Mouse (Mus musculus) left cerebral cortex, adult 2 months (tissue): ENCODE measurements at regions not wholly inside any gene's neighbourhood (a gene's known extent, or its start where the extent isn't known, plus 50 kb on each side); places are given as distances from the start of the nearest gene placed in this dataset.
A peak's percentile ranks its signal among the peaks of the same experiment; 100 is the strongest.

Experiments
- DNase-seq, 2 experiments: peaks; one replicate each; pipeline ENCODE4 v3.0.0; 2021 to 2022; ENCODE audit warnings: low spot score in 2 of 2, mixed read lengths in 1 of 2; ENCODE audit errors: extremely low spot score in 1 of 2
- H3K27ac ChIP-seq: fragments of 200-600 bp; 2 replicates; pipeline ENCODE4 v1.8.1; 2022
- H3K4me3 ChIP-seq: fragments of 200-600 bp; 2 replicates; pipeline ENCODE4 v1.8.1; 2022
- CTCF ChIP-seq: fragments of 200-600 bp; IDR thresholded peaks from 2 replicates; pipeline ENCODE4 v1.8.1; 2022; ENCODE audit warnings: antibody characterized with exemption, mild to moderate bottlenecking, moderate library complexity
- intact Hi-C: fragments of 180-260 bp; cut with DNase I; formaldehyde crosslinking; loops from one replicate; pipeline ENCODE4 v1.15.1; 2025

DNA sequence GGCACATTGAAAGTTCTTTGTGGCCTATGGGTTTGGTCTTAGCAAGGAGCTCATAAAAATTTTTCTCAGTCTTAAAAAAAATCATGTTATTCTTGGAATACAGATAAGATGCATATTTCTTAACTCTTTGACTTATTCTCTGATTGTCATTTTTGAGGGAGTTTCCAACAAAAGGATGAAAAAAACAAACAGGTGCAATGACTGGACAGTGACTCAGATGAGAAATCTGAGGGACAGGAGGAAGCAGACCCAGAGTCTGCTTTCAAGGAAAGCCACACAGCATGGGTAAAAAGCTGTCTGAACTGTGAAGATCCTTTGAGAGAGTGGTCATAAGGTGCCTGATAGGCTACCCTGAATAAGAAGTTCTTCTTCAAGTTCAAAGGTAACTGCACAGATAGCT, 363.8 kb upstream of the Marcks start:
- TF ChIP-seq CTCF, result no peak
- Histone ChIP-seq H3K27ac (no peak overlapping the region), H3K4me3 (no peak overlapping the region)
- no peak for DNase-seq
- intact Hi-C loops, result no loop called here

DNA sequence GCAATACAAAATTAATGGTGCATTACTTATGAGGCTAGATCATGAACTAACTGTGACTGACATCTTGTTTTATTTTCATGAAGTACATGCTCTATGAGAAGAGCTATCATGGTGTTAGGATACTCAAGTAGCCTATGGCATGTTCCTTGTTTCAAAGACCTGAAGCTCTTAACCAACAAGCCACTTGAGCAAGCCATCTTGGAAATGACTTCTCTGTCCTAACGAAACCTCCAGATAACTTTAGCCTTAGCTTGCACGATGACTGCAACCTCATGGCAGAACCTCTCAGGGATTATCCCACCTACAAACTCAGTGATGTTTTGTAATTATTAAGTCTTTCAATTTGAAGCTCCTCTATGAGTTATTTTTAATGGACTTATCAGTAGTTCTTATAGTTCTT, 362.3 kb upstream of the Marcks start:
- H3K4me3 ChIP-seq, result no peak overlapping the region
- DNase-seq, result no peak
- intact Hi-C loops, result no loop called here
- no peak for TF ChIP-seq CTCF
- H3K27ac ChIP-seq, result no peak overlapping the region

DNA sequence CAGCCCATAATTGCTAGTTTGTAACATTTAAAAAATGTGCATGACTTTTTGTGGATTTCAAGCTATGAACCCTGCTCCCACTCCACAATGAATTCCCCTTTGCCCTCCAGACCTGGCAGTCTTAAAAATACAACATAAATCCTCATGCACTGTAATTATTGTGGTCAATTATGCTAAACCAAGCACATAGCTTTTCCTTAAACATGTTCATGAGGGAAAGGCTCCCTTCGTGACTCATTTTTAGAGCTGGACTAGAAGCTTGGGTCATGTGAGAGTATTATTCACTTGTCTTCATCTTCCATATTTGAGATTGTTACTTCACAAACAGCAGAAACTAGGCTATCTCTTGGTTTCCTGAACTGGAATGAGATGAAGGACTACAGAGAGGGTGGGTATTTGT, 356.7 kb upstream of the Marcks start:
- intact Hi-C loops, result no loop called here
- no peak overlapping the region for H3K27ac ChIP-seq
- TF ChIP-seq CTCF, result no peak
- no peak for DNase-seq
- H3K4me3 ChIP-seq, result no peak overlapping the region

DNA sequence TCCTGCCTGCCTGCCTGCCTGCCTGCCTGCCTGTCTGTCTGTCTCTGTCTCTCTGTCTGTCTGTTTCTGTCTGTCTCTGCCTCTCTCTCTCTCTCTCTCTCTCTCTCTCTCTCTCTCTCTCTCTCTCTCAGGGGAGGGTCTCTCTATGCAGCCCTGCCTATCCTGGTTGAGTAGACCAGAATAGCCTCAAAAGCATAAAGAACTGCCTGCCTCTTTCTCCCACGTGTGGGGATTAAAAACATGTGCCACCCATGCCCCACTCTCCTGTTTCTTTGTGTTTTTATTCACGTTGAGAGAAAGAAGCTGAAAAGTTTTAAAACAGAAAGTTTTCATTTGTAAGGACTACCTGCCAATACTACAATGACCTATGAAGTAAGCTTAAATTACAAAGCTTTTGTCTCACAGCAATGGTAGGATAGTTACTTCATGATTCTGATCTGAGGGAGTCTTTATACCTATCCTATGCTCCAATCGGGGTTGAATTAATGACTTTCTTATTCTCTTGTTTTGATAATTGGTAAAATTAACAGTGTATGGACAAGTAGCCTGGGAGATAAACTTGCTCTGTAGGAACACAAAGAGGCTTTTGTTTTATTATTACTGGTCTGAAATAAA, 355.9 kb upstream of the Marcks start:
- H3K27ac ChIP-seq, result no peak overlapping the region
- no peak overlapping the region for H3K4me3 ChIP-seq
- DNase-seq, result no peak
- intact Hi-C loops, result no loop called here
- TF ChIP-seq CTCF, result no peak

DNA sequence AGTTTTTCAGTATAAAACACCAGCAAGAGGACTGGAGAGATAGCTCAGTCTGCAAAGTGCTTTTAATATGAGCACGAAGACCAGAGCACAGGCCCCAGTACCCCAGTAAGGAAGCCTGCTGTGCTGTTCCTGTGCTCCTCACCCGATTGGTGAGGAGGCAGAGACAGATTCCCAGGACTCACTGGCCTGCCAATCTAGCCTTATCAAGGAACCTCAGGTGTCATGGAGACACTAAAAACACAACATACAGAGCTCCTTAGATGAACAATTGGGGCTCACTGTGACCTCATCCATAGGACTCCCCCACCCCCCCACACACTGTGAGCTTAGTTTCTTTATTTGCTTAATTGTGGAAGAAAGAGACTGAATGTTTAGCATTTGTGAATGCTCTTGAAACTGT, 355.4 kb upstream of the Marcks start:
- Histone ChIP-seq H3K27ac (no peak overlapping the region), H3K4me3 (no peak overlapping the region)
- no peak for TF ChIP-seq CTCF
- no peak for DNase-seq
- intact Hi-C loops, result no loop called here

DNA sequence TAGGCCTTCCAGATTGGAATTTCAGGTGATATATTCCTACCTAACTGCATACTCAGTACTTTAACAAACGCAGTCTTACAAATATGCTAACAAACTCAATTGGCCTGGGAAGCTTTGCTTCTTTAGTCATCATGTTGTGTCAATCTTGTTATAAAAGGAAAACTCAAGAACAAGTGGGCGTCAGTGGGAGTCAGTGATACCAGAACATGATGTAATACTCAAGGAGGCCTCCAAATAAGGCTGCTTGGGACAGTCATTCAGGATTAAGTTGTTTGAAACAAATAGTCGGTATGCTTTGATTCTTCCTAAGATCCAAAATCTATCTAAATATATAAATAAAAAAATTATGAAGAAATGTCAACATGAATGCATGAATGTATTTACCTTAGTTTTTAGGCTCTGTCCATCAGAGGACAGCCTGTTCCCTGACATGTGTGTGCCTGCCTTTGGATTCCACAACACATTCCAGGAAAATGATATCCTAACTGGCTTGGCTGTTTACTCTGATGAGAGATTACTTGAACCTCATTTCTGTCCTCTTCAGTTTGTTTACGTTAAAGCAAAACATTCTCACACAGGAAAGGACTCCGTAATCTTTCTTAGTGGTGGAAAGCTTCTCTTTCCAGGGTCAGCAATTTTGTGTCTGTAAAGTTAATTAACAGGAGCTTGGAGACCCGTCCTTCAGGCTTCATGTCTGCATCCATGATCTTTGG, 345.7 kb upstream of the Marcks start:
- DNase-seq, result peak in 1 of 2 experiments; percentile 11
- intact Hi-C loops, result no loop called here
- no peak overlapping the region for H3K4me3 ChIP-seq
- H3K27ac ChIP-seq, result no peak overlapping the region
- TF ChIP-seq CTCF, result no peak

DNA sequence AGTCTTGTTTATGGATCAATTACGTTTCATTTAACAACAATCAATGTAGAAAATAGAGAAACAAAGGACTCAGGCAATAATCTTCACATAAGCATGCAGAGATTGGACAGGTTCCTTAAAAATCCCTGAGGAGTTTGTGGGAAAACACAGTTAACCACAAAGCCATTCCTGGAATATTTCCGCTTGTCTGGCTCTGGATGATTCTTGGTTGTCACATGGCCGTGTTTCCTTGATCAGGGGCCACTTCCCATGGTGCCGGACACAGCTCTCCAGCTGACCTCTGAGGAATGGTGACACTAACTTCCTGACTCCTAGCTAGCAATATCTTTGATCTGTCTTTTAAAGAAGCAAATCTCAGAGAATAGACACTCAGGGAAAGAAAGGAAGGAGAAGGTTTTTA, 344.8 kb upstream of the Marcks start:
- H3K27ac ChIP-seq, result no peak overlapping the region
- intact Hi-C loops, result no loop called here
- no peak for TF ChIP-seq CTCF
- no peak for DNase-seq
- no peak overlapping the region for H3K4me3 ChIP-seq

DNA sequence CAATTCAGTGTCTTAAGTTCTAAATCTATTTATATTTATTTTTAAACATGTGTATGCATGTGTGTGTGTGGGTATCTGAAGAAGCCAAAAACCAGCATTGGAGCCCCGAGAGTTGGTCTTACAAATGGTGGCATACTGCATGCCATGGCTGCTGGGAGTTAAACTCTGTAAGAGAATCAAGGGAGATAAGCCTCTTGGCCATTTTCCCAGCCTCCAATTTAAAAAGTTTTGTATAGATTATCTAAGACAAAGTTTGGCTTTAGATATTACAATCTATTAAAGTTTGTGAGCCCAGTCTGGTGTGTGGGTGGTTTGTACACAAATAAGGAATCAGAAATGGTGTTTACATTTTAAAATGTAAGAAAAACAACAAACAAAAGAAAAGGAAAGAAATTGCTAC, 343.2 kb upstream of the Marcks start:
- no peak overlapping the region for H3K4me3 ChIP-seq
- intact Hi-C loops, result no loop called here
- no peak for TF ChIP-seq CTCF
- no peak overlapping the region for H3K27ac ChIP-seq
- DNase-seq, result no peak

DNA sequence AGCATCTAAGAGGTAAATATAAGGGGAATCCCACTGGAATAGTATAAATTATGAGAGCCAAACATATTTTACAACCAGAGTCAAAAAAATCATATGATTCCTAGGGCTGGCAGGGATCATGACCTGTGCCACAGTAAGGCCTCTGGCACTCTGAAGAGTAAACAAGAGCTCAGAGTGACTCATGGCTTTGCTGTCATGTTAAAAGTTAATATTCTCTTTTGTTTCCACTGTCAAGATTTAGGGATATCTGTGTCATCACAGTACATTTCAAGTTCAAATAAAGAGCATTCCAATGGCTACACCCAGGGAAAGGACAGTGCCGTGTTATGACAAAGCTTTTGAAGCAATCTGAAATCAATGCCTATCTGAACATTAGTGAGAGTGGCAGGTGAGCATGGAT, 341.6 kb upstream of the Marcks start:
- intact Hi-C loops, result no loop called here
- no peak for TF ChIP-seq CTCF
- DNase-seq, result no peak
- Histone ChIP-seq H3K27ac (no peak overlapping the region), H3K4me3 (no peak overlapping the region)

DNA sequence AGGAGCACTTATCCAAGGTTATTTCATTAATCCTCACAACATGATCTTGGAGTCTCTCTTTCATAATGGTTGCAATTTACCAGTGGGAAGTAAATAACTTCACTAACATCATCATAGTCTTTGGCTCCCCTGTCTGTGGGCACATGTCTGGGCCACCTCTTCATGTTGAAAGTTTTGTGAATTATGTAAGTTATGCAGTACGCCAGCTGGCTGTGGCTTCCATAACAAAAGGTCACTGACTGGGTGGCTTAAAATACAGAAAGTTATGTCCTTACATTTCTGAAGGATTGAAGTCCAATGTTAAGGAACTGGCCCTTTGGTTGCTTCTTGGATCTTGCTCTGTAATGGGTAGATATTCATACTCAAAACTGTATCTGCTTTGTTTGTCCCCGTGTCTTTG, 339.4 kb upstream of the Marcks start:
- Histone ChIP-seq H3K4me3 (no peak overlapping the region), H3K27ac (no peak overlapping the region)
- no peak for TF ChIP-seq CTCF
- DNase-seq, result no peak
- intact Hi-C loops, result no loop called here

DNA sequence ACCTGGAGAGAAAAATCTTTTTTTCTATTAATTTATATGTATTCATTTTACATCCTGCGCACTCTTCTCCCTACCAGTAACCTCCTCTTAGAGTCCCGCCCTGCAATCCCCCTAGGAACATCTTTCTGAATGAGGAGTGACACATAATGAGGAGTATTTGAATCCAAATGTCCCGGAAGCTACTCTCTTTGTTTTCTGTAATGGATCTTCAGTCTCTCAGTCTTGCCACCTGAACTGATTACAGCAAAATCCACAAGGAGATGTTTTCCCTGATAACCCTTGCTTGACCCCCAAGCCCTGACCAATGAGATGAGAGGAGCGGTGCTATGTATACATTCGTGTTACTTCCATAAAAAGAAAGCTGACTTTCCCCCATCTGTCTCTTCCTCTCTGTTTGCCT, 334.4 kb upstream of the Marcks start:
- TF ChIP-seq CTCF, result no peak
- intact Hi-C loops, result no loop called here
- DNase-seq, result no peak
- H3K4me3 ChIP-seq, result no peak overlapping the region
- no peak overlapping the region for H3K27ac ChIP-seq

DNA sequence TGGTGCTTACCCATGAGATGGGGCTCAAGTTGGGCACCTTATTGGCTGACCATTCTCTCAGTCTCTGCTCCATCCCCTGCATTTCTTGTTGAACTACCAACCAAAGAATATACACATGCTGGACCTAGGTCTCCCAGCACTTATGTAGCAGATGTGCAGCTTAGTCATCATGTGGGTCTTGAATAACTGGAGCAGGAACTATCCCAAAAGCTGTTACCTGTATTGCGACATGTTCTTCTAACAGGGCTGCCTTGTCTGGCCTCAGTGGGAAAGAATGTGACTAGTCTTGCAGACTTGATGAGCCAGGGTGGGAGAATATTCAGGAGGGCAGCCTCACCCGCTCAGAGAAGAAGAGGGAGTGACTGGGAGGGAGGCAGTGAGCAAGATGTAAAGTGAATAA, 318.7 kb upstream of the Marcks start:
- intact Hi-C loops, result no loop called here
- TF ChIP-seq CTCF, result no peak
- H3K4me3 ChIP-seq, result no peak overlapping the region
- no peak overlapping the region for H3K27ac ChIP-seq
- no peak for DNase-seq

DNA sequence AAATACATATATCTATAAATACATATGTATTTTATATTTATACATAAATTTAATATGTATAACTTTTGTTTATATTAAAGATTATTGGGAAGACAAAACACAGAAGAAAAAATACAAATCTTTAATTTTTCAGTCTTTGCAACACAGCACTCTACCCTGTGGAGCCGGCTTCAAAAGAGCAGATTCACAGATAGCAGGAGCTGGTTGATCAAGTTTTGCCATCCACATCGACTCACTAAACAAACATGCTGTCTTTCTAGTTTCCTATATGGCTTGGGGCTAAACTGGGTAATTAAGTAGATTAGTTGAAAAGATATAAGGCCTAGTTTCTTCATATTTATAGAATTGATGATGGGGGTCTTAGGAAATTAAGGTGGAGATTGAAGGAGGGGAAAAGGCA, 311.2 kb upstream of the Marcks start:
- DNase-seq, result no peak
- TF ChIP-seq CTCF, result no peak
- no peak overlapping the region for H3K4me3 ChIP-seq
- intact Hi-C loops, result no loop called here
- H3K27ac ChIP-seq, result no peak overlapping the region
